Comparison of ENCODE assay signal across 22 mouse cellular contexts in the genomic region with DNA sequence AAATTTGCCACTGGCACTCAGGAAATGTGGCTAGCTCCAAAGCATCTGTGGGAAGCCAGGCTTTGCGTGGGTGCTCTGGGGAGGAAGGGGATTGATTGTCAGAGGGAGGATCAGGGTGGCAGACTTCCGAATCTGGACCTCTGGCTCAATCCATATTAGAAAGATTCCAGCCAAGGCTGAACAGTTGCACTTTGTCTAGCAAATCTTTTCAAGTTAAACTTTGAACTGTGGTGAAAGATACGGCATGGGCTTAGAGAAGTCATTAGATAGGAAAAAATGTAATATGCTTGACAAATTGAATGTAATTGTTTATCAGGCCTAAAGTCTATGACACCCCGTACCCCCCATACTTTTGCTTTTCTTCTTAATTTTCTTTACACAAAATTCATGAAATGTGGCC.
A peak's percentile ranks its signal among the peaks of the same experiment; 100 is the strongest.
DNase-seq lines count a peak whose midpoint lies in the region; ATAC-seq and TF ChIP-seq lines count a peak whose summit lies in the region.
"Had no signal": no experiment of that assay in that cellular context is flagged by ENCODE, and none has a peak within 500 bp of the region (broad histone marks: within the 10 kb centered on the region; RNA-seq: fewer than 3 reads in every experiment).

No protein-coding gene starts in this region.

- no peak overlapping the region for H3K27ac ChIP-seq in kidney, embryonic 14.5 days (ENCODE audit: low read depth, low read length)
- no peak overlapping the region for H3K27ac ChIP-seq in intestine, postnatal 0 days (ENCODE audit: low read depth, low read length)
- H3K27ac ChIP-seq: embryonic facial prominence, embryonic 12.5 days; embryonic facial prominence, embryonic 15.5 days; gastrocnemius, adult 2 months; hindbrain, embryonic 12.5 days had no signal

- H3K4me2 ChIP-seq in kidney, embryonic 14.5 days (replicated peaks; ENCODE audit: low read depth, low read length): no peak overlapping the region
- H3K4me2 ChIP-seq in intestine, postnatal 0 days (replicated peaks; ENCODE audit: low read depth): no peak overlapping the region
- H3K4me2 ChIP-seq: embryonic facial prominence, embryonic 12.5 days; embryonic facial prominence, embryonic 15.5 days; heart, embryonic 11.5 days; hindbrain, embryonic 12.5 days had no signal

- H3K36me3 ChIP-seq in kidney, embryonic 14.5 days (ENCODE audit: control insufficient read depth, insufficient read depth, low read length): no peaks in the 10 kb centered on the region
- no peaks in the 10 kb centered on the region for H3K36me3 ChIP-seq in intestine, postnatal 0 days (ENCODE audit: control insufficient read depth, insufficient read depth)
- H3K36me3 ChIP-seq: embryonic facial prominence, embryonic 12.5 days; embryonic facial prominence, embryonic 15.5 days; hindbrain, embryonic 12.5 days had no signal

- no peaks in the 10 kb centered on the region for H3K27me3 ChIP-seq in kidney, embryonic 14.5 days (ENCODE audit: control insufficient read depth, insufficient read depth, low read length)
- no peaks in the 10 kb centered on the region for H3K27me3 ChIP-seq in intestine, postnatal 0 days (replicated peaks; ENCODE audit: control insufficient read depth, insufficient read depth, low read length)
- H3K27me3 ChIP-seq: embryonic facial prominence, embryonic 12.5 days; hindbrain, embryonic 12.5 days had no signal

- no peak for ATAC-seq in kidney, embryonic 14.5 days (ENCODE audit: low FRiP score, low TSS enrichment)
- peak; percentile 64; the same call in 1 of the 2 replicates for ATAC-seq in intestine, postnatal 0 days
- ATAC-seq: CD4-positive, CD25-positive, alpha-beta regulatory T cell, adult 4 months; forebrain, embryonic 14.5 days; forebrain, postnatal 0 days had no signal

- DNase-seq in kidney, adult 9 months: peak; percentile 40
- DNase-seq in retina, postnatal 1 day: peak; percentile 8
- DNase-seq in retina, embryonic 14.5 days (ENCODE audit: low spot score): no peak
- DNase-seq in right cerebral cortex, postnatal 25 days: no peak
- DNase-seq: adrenal gland, adult 2 months; adrenal gland, postnatal 14 days; cerebellum, adult 11 months; cerebellum, adult 2 months; cerebellum, adult 9-11 months; cerebellum, postnatal 25 days; forebrain, postnatal 0 days; gastrocnemius, adult 2 months; gastrocnemius, postnatal 14 days; heart, adult 11 months had no signal

- no peak overlapping the region for H3K4me3 ChIP-seq in kidney, embryonic 14.5 days (ENCODE audit: low read length)
- no peak overlapping the region for H3K4me3 ChIP-seq in intestine, postnatal 0 days (ENCODE audit: low read depth, low read length)
- H3K4me3 ChIP-seq: embryonic facial prominence, embryonic 12.5 days; embryonic facial prominence, embryonic 15.5 days; gastrocnemius, adult 2 months; hindbrain, embryonic 12.5 days had no signal

- WGBS in kidney, embryonic 14.5 days: 51% methylated on average over 4 of the region's 4 CpGs
- WGBS in intestine, postnatal 0 days: 50% methylated on average over 4 of the region's 4 CpGs

- H3K4me1 ChIP-seq in kidney, embryonic 14.5 days (ENCODE audit: control insufficient read depth, insufficient read depth, low read length): no peaks in the 10 kb centered on the region
- H3K4me1 ChIP-seq in intestine, postnatal 0 days (replicated peaks; ENCODE audit: control insufficient read depth, insufficient read depth, low read length): no peaks in the 10 kb centered on the region
- H3K4me1 ChIP-seq: embryonic facial prominence, embryonic 15.5 days had no signal

- no peaks in the 10 kb centered on the region for H3K9me3 ChIP-seq in kidney, embryonic 14.5 days (ENCODE audit: control insufficient read depth, low read length)
- no peaks in the 10 kb centered on the region for H3K9me3 ChIP-seq in intestine, postnatal 0 days (ENCODE audit: control insufficient read depth)
- H3K9me3 ChIP-seq: embryonic facial prominence, embryonic 12.5 days; embryonic facial prominence, embryonic 15.5 days; hindbrain, embryonic 12.5 days had no signal

- H3K9ac ChIP-seq in kidney, embryonic 14.5 days (ENCODE audit: low read depth, low read length): no peak overlapping the region
- H3K9ac ChIP-seq in intestine, postnatal 0 days (ENCODE audit: low read depth, low read length): no peak overlapping the region
- H3K9ac ChIP-seq: embryonic facial prominence, embryonic 12.5 days; embryonic facial prominence, embryonic 15.5 days; forebrain, postnatal 0 days; hindbrain, embryonic 12.5 days had no signal

- TF ChIP-seq CTCF in intestine, postnatal 0 days (IDR thresholded peaks at IDR 0.05; ENCODE audit: low read depth): no peak

Comparison
In these comparisons a context has a peak if more than half of its experiments do, and no peak if none do; other contexts are left out.
1. DNase-seq: peak in kidney, adult 9 months (single experiment) and retina, postnatal 1 day (single experiment); none in retina, embryonic 14.5 days (single experiment) and right cerebral cortex, postnatal 25 days (single experiment).